Mouse (Mus musculus) stomach, embryonic 16.5 days (tissue): ENCODE results near the gene Magi2. TPM values are rescaled to one million over a fixed set of nuclear protein-coding genes. Genes with fewer than 3 reads are reported as not detected.
"Not testable (repeated sequence)": the region's sequence is repeated elsewhere in the genome, so short reads cannot be mapped to it uniquely, and the experiment has no call there.

Experiments
- ATAC-seq: fragments of 200-750 bp; cut with Nextera tagmentation; 2 replicates; pipeline ENCODE4 v1.8.0; 2017; ENCODE audit warnings: moderate number of reproducible peaks, moderate TSS enrichment; ENCODE audit not compliant: insufficient read depth, low FRiP score
- H3K27ac ChIP-seq: fragments of 300-500 bp; sonication (generic); 2 replicates; pipeline ENCODE4 v1.5.1; 2014; ENCODE audit warnings: low read length
- H3K27me3 ChIP-seq: fragments of 300-500 bp; sonication (generic); 2 replicates; pipeline ENCODE4 v1.6.1; 2014; ENCODE audit warnings: low read length, control low read depth, mixed read lengths; ENCODE audit not compliant: control insufficient read depth, insufficient read depth
- H3K36me3 ChIP-seq: fragments of 300-500 bp; sonication (generic); 2 replicates; pipeline ENCODE4 v1.6.1; 2014; ENCODE audit warnings: low read length; ENCODE audit not compliant: control insufficient read depth, insufficient read depth
- H3K4me1 ChIP-seq: fragments of 300-500 bp; sonication (generic); 2 replicates; pipeline ENCODE4 v1.6.1; 2014; ENCODE audit warnings: low read length, control low read depth, mixed read lengths; ENCODE audit not compliant: control insufficient read depth, insufficient read depth
- H3K4me2 ChIP-seq: fragments of 300-500 bp; sonication (generic); 2 replicates; pipeline ENCODE4 v1.6.1; 2014; ENCODE audit warnings: low read depth, low read length, mixed read lengths
- H3K4me3 ChIP-seq: fragments of 300-500 bp; sonication (generic); replicated peaks from 2 replicates; pipeline ENCODE4 v1.5.1; 2014; ENCODE audit warnings: mild to moderate bottlenecking, low read length
- H3K9ac ChIP-seq: fragments of 300-500 bp; sonication (generic); 2 replicates; pipeline ENCODE4 v1.6.1; 2014; ENCODE audit warnings: low read length
- H3K9me3 ChIP-seq: fragments of 300-500 bp; sonication (generic); replicated peaks from 2 replicates; pipeline ENCODE4 v1.6.1; 2016; ENCODE audit warnings: low read length, control low read depth; ENCODE audit not compliant: control insufficient read depth
- WGBS: fragments of 180-500 bp; shearing (Covaris S2); extraction: QIAGEN DNeasy Blood & Tissue Kit; methylation state at CpG from one replicate; pipeline ENCODE4 v1.1.7; 2014; 5-methylcytosine and 5-hydroxymethylcytosine counted together
- polyA plus RNA-seq: library from polyadenylated mRNA; unstranded; fragments of >200 nt; fragmentation: Nextera tagmentation; extraction: Ambion mirVana; gene quantifications from 2 replicates; pipeline ENCODE4 v1.2.1, GENCODE M21; 2015

The Magi2 gene
- polyA plus RNA-seq, 1 experiment from 2014 or later = 7.2 TPM

GRCm38 (mm10) chr5:20499031-20499600, 1272.3 kb downstream of the Magi2 start:
- 57% methylated on average over 9 of the region's 9 CpGs for WGBS
- Histone ChIP-seq H3K4me3 (no peak overlapping the region), H3K27me3 (no peaks in the 10 kb centered on the region), H3K9ac (no peak overlapping the region), H3K27ac (no peak overlapping the region), H3K36me3 (no peaks in the 10 kb centered on the region), H3K4me2 (no peak overlapping the region), H3K4me1 (no peaks in the 10 kb centered on the region), H3K9me3 (no peaks in the 10 kb centered on the region)
- ATAC-seq = no peak

DNA sequence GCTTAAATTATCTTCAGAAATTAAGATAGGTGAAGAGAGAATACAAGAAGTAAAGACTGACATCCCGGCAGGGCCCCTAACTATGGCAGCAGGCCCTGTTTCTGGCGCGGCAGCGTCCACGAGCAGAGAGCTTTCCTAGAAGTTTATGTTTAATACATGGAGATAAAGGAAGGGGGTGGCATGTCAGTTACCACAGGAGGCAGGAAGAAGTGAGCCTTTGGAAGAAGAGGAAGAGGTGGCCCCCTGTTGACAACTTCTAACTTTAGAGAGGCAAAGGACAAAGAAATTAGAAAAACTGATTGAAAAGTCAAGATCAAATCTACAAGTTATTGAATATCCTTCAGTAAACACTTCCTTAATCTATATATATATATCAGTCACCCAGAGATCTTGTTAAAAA, 1281.8 kb downstream of the Magi2 start:
- H3K4me2 ChIP-seq = no peak overlapping the region
- no peaks in the 10 kb centered on the region for H3K27me3 ChIP-seq
- H3K9ac ChIP-seq = no peak overlapping the region
- 31% methylated on average over 5 of the region's 5 CpGs for WGBS
- H3K4me1 ChIP-seq = no peaks in the 10 kb centered on the region
- no peak for ATAC-seq
- no peaks in the 10 kb centered on the region for H3K36me3 ChIP-seq
- no peak overlapping the region for H3K4me3 ChIP-seq
- no peaks in the 10 kb centered on the region for H3K9me3 ChIP-seq
- H3K27ac ChIP-seq = no peak overlapping the region

GRCm38 (mm10) chr5:20509606-20510005, 1282.8 kb downstream of the Magi2 start:
- H3K4me1 ChIP-seq = no peaks in the 10 kb centered on the region
- WGBS = 37% methylated on average over 6 of the region's 6 CpGs
- no peaks in the 10 kb centered on the region for H3K9me3 ChIP-seq
- no peak for ATAC-seq
- no peak overlapping the region for H3K4me3 ChIP-seq
- no peak overlapping the region for H3K4me2 ChIP-seq
- H3K27me3 ChIP-seq = no peaks in the 10 kb centered on the region
- no peaks in the 10 kb centered on the region for H3K36me3 ChIP-seq
- no peak overlapping the region for H3K27ac ChIP-seq
- H3K9ac ChIP-seq = no peak overlapping the region

- Histone ChIP-seq H3K27ac (no peak overlapping the region), H3K4me2 (peak overlapping the region; percentile 22; the same call in 1 of the 2 replicates), H3K9me3 (no peaks in the 10 kb centered on the region), H3K4me3 (no peak overlapping the region), H3K4me1 (no peaks in the 10 kb centered on the region), H3K9ac (no peak overlapping the region), H3K36me3 (no peaks in the 10 kb centered on the region), H3K27me3 (no peaks in the 10 kb centered on the region)
- 15% methylated on average over 16 of the region's 16 CpGs for WGBS
- no peak for ATAC-seq
These were observed 1285.7 kb downstream of the Magi2 start for GRCm38 (mm10) chr5:20512377-20513126.

DNA sequence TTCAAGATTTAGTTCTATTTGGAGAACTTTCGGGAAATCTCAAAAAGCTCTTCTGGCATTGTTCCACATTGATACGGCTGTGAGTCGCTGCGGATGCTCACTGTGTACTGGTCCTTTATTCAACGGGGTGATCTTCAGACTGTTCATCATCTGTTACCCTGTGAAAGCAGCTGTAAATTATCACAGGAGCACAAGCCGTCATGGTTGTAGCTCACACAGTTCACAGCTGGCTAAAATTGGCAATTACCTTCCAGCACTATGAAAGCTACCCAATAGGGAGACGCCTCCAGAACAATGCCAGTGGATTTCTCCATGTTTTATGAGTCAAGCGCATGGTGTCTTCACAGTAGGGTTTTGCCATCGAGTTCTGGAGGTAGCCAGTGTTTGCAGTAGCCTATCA, 1294.8 kb downstream of the Magi2 start:
- Histone ChIP-seq H3K9ac (no peak overlapping the region), H3K4me2 (no peak overlapping the region), H3K27ac (no peak overlapping the region), H3K4me3 (no peak overlapping the region), H3K27me3 (no peaks in the 10 kb centered on the region), H3K4me1 (no peaks in the 10 kb centered on the region), H3K9me3 (no peaks in the 10 kb centered on the region), H3K36me3 (no peaks in the 10 kb centered on the region)
- ATAC-seq = no peak
- WGBS = 66% methylated on average over 9 of the region's 9 CpGs

DNA sequence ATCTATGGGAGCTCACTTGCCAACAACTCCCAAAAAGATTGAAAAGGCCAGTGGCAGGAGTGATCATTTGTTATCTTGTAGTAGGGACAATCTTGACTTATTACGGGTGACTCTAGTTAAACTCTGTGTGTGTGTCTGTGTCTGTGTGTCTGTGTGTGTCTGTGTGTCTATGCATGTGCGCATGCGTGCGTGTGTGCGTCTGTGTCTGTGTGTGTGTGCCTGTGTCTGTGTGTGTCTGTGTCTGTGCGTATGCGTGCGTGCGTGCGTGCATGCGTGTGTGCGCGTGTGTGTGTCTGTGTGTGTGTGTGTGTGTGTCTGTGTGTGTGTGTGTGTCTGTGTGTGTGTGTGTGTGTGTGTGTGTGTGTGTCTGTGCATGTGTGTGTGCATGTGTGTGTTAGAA, 1295.2 kb downstream of the Magi2 start:
- Histone ChIP-seq H3K4me2 (no peak overlapping the region), H3K9me3 (no peaks in the 10 kb centered on the region), H3K4me3 (no peak overlapping the region), H3K36me3 (no peaks in the 10 kb centered on the region), H3K9ac (no peak overlapping the region), H3K4me1 (no peaks in the 10 kb centered on the region), H3K27me3 (no peaks in the 10 kb centered on the region), H3K27ac (no peak overlapping the region)
- no peak for ATAC-seq
- 95% methylated on average over 13 of the region's 13 CpGs for WGBS

GRCm38 (mm10) chr5:20523776-20524175, 1296.9 kb downstream of the Magi2 start:
- H3K36me3 ChIP-seq = no peaks in the 10 kb centered on the region
- ATAC-seq = no peak
- no peaks in the 10 kb centered on the region for H3K9me3 ChIP-seq
- no peaks in the 10 kb centered on the region for H3K27me3 ChIP-seq
- H3K4me1 ChIP-seq = no peaks in the 10 kb centered on the region
- no peak overlapping the region for H3K4me3 ChIP-seq
- no peak overlapping the region for H3K4me2 ChIP-seq
- no peak overlapping the region for H3K9ac ChIP-seq
- H3K27ac ChIP-seq = no peak overlapping the region

- not testable (repeated sequence) for H3K27me3 ChIP-seq, H3K27ac ChIP-seq, H3K4me2 ChIP-seq, ATAC-seq, H3K36me3 ChIP-seq, H3K4me3 ChIP-seq, H3K9me3 ChIP-seq, H3K4me1 ChIP-seq, H3K9ac ChIP-seq
- 73% methylated on average over 1 of the region's 4 CpGs for WGBS
These were observed 1299.8 kb downstream of the Magi2 start for GRCm38 (mm10) chr5:20526588-20526987.

- Histone ChIP-seq H3K27me3 (no peaks in the 10 kb centered on the region), H3K4me1 (no peaks in the 10 kb centered on the region), H3K4me3 (no peak overlapping the region), H3K36me3 (no peaks in the 10 kb centered on the region), H3K4me2 (no peak overlapping the region), H3K9me3 (no peaks in the 10 kb centered on the region), H3K9ac (no peak overlapping the region), H3K27ac (no peak overlapping the region)
- WGBS = 61% methylated on average over 3 of the region's 3 CpGs
- no peak for ATAC-seq
These were observed 1309.7 kb downstream of the Magi2 start for GRCm38 (mm10) chr5:20536544-20536943.
